Mouse (Mus musculus) heart, adult 8-10 months (tissue): ENCODE data around the gene Gm11060. TPM values are rescaled to one million over a fixed set of nuclear protein-coding genes. Genes with fewer than 3 reads are reported as not detected.

ENCODE experiments used
- total RNA-seq, 4 experiments: library from RNA; stranded (reverse); gene quantifications; 2 replicates each; pipeline ENCODE4 v1.2.4; 2022

The Gm11060 gene
- total RNA-seq, 4 experiments from 2014 or later: not detected

Other genes with a start within 250 kb of the Gm11060 start
- gene Prrg4, start 242.1 kb upstream of the Gm11060 start, total RNA-seq: 1 to 10 TPM in 2 of 4 experiments, under 1 TPM in 2; 0.65 to 1.4 (median 0.99) TPM
- 1 to 10 TPM; 3.7 to 5.6 (median 5.2) TPM for gene Ccdc73, start 224.2 kb upstream of the Gm11060 start, total RNA-seq
- 100 to 1,000 TPM; 127 to 143 (median 138) TPM for gene Eif3m, start 74.9 kb upstream of the Gm11060 start, total RNA-seq
- gene Wt1, start 34.5 kb downstream of the Gm11060 start, total RNA-seq: 1 to 10 TPM; 4.7 to 8.3 (median 5.3) TPM
- 1 to 10 TPM; 2.2 to 3.0 (median 2.6) TPM for gene Them7, start 132.3 kb downstream of the Gm11060 start, total RNA-seq